Mouse (Mus musculus): ENCODE data around the gene Ankrd65.
"Not testable (repeated sequence)": the region's sequence is repeated elsewhere in the genome, so short reads cannot be mapped to it uniquely, and the experiment has no call there.

Gene Ankrd65

GRCm38 (mm10) chr4:155774971-155775740 is 15.1 kb upstream of the Ankrd65 start:
- DNase-seq (ENCODE audit: low spot score in 2 of 2) = peak in 1 of 2 experiments; percentile 60

GRCm38 (mm10) chr4:155775855-155776254 is 14.4 kb upstream of the Ankrd65 start:
- no peak for DNase-seq (ENCODE audit: low spot score in 2 of 2)

GRCm38 (mm10) chr4:155776704-155777335 is 13.4 kb upstream of the Ankrd65 start:
- no peak for DNase-seq (ENCODE audit: low spot score in 2 of 2)

- no peak for DNase-seq (ENCODE audit: low spot score in 2 of 2)
Observed at GRCm38 (mm10) chr4:155777816-155778215, 12.4 kb upstream of the Ankrd65 start.

GRCm38 (mm10) chr4:155779498-155779897 is 10.7 kb upstream of the Ankrd65 start:
- no peak for DNase-seq (ENCODE audit: low spot score in 2 of 2)

GRCm38 (mm10) chr4:155780895-155781294 is 9.3 kb upstream of the Ankrd65 start:
- no peak for DNase-seq (ENCODE audit: low spot score in 2 of 2)

- no peak for DNase-seq (ENCODE audit: low spot score in 2 of 2)
Observed at GRCm38 (mm10) chr4:155783486-155784080, 6.7 kb upstream of the Ankrd65 start.

- peak in 1 of 2 experiments; percentile 80 for DNase-seq (ENCODE audit: low spot score in 2 of 2)
Observed at GRCm38 (mm10) chr4:155784081-155784701, 6.0 kb upstream of the Ankrd65 start.

- DNase-seq (ENCODE audit: low spot score in 2 of 2) = no peak
Observed at GRCm38 (mm10) chr4:155785246-155785645, 5.0 kb upstream of the Ankrd65 start.

GRCm38 (mm10) chr4:155785819-155786218 is 4.4 kb upstream of the Ankrd65 start, which contains the start of gene Tmem88b:
Tmem88b (minus strand) TSS chr4:155785874.
- DNase-seq (ENCODE audit: low spot score in 2 of 2) = no peak

- no peak for DNase-seq (ENCODE audit: low spot score in 2 of 2)
Observed at GRCm38 (mm10) chr4:155788300-155788699, 1.9 kb upstream of the Ankrd65 start.

- DNase-seq (ENCODE audit: low spot score in 2 of 2) = not testable (repeated sequence)
Observed at GRCm38 (mm10) chr4:155788833-155789232, 1.4 kb upstream of the Ankrd65 start.

GRCm38 (mm10) chr4:155790650-155791161 is 467 bp downstream of the Ankrd65 start:
- DNase-seq (ENCODE audit: low spot score in 2 of 2) = no peak

- DNase-seq (ENCODE audit: low spot score in 2 of 2) = no peak
Observed at GRCm38 (mm10) chr4:155791240-155791933, 1.1 kb downstream of the Ankrd65 start.

- DNase-seq (ENCODE audit: low spot score in 2 of 2) = no peak
Observed at GRCm38 (mm10) chr4:155793730-155794129, 3.5 kb downstream of the Ankrd65 start.

GRCm38 (mm10) chr4:155802075-155802474 is 11.8 kb downstream of the Ankrd65 start:
- DNase-seq (ENCODE audit: low spot score in 2 of 2) = no peak

GRCm38 (mm10) chr4:155802741-155803339 is 12.6 kb downstream of the Ankrd65 start, which contains the start of gene Mrpl20:
Mrpl20 (plus strand) TSS chr4:155802878.
- no peak for DNase-seq (ENCODE audit: low spot score in 2 of 2)

- peak; percentile 76 to 96 for DNase-seq (ENCODE audit: low spot score in 2 of 2)
Observed at GRCm38 (mm10) chr4:155803340-155804041, 13.3 kb downstream of the Ankrd65 start.

GRCm38 (mm10) chr4:155807841-155808240 is 17.6 kb downstream of the Ankrd65 start:
- DNase-seq (ENCODE audit: low spot score in 2 of 2) = no peak

Data from left cerebral cortex, adult 9 months (tissue).